Mouse (Mus musculus): Measurements from ENCODE around the gene Myo6.
"Not testable (repeated sequence)": the region's sequence is repeated elsewhere in the genome, so short reads cannot be mapped to it uniquely, and the experiment has no call there.

The Myo6 gene

GRCm38 (mm10) chr9:80306853-80307252 is 142.0 kb downstream of the Myo6 start:
- DNase-seq, result no peak

- no peak for DNase-seq
Measured at GRCm38 (mm10) chr9:80307629-80308028, 142.8 kb downstream of the Myo6 start.

GRCm38 (mm10) chr9:80313610-80314009 is 148.8 kb downstream of the Myo6 start:
- DNase-seq, result no peak

GRCm38 (mm10) chr9:80315922-80316321 is 151.1 kb downstream of the Myo6 start:
- DNase-seq, result no peak

- DNase-seq, result no peak
Measured at GRCm38 (mm10) chr9:80318027-80318426, 153.2 kb downstream of the Myo6 start.

GRCm38 (mm10) chr9:80321051-80321887 is 156.4 kb downstream of the Myo6 start:
- DNase-seq, result not testable (repeated sequence)

GRCm38 (mm10) chr9:80332153-80332552 is 167.3 kb downstream of the Myo6 start:
- peak; percentile 52 for DNase-seq

GRCm38 (mm10) chr9:80333466-80333865 is 168.6 kb downstream of the Myo6 start:
- DNase-seq, result no peak

- no peak for DNase-seq
Measured at GRCm38 (mm10) chr9:80333998-80334605, 169.3 kb downstream of the Myo6 start.

GRCm38 (mm10) chr9:80335660-80336357 is 171.0 kb downstream of the Myo6 start:
- DNase-seq, result no peak

GRCm38 (mm10) chr9:80338026-80338425 is 173.2 kb downstream of the Myo6 start:
- DNase-seq, result no peak

GRCm38 (mm10) chr9:80340927-80341326 is 176.1 kb downstream of the Myo6 start:
- no peak for DNase-seq

GRCm38 (mm10) chr9:80341756-80342155 is 176.9 kb downstream of the Myo6 start:
- no peak for DNase-seq

GRCm38 (mm10) chr9:80342520-80342919 is 177.7 kb downstream of the Myo6 start:
- no peak for DNase-seq

- no peak for DNase-seq
Measured at GRCm38 (mm10) chr9:80344451-80345000, 179.7 kb downstream of the Myo6 start.

- DNase-seq, result no peak
Measured at GRCm38 (mm10) chr9:80351295-80351677, 186.5 kb downstream of the Myo6 start.

GRCm38 (mm10) chr9:80351678-80352331 is 187.0 kb downstream of the Myo6 start:
- peak; percentile 17 for DNase-seq

GRCm38 (mm10) chr9:80360063-80360462 is 195.2 kb downstream of the Myo6 start:
- DNase-seq, result no peak
